Mouse (Mus musculus) neural tube, embryonic 10.5 days (tissue): Measurements from ENCODE around the gene Ano6.

Experiments
- DNase-seq: peaks from one replicate; pipeline ENCODE4 v3.0.0-alpha.2; 2017; ENCODE audit warnings: low spot score; ENCODE audit errors: extremely low spot score

Ano6 gene

DNA sequence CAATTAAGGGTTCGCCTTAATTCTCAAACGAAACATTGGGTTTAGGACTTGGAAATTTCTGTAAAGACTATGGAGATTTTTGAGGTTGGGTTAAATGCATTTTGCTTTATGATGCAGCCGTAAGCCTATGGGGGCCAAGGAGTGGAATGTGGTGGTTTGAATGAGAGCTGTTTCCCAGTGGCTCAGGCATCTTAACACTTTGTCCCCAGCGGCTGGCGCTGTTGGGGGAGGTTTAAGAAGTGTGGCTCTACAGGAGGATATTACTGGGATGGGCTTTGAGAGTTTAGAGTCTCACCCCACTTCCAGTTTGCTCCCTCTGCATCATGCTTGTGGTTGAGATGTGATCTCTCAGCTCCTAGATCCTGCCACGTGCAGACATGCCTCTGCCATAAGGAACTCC lies 131.9 kb downstream of the Ano6 start:
- no peak for DNase-seq

DNA sequence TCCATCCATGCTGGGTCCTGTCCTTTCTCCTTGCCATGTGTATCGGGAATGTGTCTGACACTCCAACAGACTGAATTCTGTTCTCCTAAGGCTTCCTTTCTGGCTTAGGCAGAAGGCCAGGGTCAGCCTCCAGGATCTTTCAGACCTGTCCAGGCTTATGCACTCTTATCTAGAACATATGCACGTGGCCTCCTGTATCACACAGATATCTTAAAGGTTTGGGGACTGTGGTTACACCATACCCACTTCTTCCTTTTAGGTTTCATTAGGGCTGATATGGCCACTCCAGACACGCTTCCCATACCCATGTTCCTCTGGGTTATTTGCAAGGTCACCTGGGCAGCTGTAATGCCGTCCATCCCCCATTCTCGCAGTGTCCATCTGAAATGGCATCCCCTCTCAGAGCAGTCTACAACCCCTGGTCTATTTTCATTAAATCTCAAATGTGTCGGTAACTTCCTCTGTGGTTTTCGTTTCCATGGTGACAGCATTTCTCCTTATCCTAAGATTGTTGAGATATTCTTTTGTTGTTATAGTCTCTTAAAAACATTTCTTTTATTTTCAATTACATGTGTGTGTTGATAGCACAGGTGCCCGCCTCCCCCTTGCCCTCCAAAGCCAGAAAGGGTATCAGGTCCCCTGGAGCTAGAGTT lies 134.8 kb downstream of the Ano6 start:
- DNase-seq: no peak

DNA sequence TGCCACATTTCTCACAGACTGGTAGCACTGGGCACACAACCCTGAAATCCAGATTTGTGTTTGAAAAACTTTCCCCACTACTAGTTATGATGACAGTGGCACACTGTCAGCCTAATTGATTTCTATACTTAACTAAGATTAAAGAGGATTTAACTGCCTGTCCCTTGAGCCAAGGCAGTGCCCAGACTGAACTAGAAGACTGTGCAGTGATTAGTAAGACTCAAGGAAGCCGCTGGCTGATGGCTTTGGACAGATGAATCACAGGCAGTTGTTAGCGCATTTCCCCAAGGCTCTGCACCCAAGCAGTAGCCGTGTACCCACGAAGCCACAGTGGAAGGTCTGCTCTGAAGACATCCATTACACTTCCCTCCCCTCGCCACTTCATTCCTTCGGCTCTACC lies 138.4 kb downstream of the Ano6 start:
- DNase-seq: no peak

DNA sequence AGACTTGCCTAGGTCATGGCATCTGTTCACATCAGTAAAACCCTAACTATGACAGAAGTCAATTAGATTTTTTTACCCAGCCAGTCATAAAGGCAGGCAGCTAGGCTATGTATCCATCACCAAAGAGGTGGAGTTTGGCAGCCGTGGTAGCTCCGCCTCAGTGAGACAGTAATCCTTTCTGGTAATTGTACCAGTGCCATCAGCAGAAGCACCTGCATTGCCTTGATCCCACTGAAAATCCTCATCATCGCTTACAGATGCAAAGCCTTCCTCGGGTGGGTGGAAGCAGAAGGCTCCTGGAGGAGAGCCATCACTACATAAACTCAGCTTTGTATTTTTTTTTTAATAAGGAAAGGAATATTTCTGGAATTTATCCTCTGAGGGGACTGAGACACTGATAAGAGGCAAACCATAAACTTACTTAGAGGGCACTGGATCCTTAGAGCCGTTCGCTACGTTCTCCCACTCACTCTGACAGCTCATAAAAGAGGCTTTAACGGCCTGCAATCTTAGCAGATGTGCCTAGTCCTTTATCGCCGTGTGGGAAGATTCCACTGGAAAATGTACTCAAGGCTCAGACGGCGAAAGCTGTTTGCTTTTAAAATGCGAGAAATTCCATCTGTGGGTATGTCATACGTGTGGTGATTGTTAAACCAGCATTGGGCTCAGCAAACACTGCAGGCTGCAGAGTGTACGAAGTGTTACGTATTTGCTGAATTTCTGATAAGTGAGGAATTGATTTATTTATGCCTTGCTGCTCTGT lies 140.6 kb downstream of the Ano6 start:
- DNase-seq: no peak

DNA sequence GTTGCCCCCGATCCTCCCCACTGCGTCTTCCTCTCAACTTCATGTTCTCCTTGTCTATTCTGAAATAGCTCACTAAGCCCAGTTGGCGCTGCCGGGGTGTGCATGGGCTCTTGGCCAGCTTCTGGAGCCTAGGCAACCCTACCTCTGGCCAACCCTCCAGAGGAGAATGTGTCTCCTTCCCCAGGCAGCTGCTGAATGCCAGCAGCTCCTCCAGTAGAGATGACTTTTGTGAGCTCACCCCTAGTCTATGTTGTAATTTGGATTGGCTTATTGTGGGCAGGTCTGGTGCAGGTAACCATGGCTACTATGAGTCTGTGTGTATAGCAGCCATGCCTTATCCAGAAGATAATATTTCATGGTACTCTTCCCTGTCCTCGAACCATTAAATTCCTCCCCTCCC lies 141.7 kb downstream of the Ano6 start:
- DNase-seq: no peak

DNA sequence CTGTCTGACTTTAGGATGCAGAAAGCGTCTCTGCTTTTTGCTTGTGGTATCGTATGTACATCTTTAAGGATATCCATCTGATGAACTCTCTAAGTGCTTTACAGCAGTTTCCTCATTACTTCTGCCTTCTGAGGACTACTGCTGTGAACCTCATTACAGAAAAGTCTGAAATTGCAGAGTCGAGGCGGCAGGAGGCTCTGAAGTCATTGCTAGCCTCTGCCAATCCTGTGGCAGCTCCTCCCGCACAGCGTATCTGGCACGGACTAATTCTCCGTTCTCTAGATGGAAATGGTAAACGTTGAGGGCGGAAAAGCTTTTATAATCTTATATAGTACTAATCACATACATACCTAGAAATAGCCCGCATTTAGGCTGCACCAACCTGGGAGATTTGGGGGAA lies 144.5 kb downstream of the Ano6 start:
- no peak for DNase-seq

DNA sequence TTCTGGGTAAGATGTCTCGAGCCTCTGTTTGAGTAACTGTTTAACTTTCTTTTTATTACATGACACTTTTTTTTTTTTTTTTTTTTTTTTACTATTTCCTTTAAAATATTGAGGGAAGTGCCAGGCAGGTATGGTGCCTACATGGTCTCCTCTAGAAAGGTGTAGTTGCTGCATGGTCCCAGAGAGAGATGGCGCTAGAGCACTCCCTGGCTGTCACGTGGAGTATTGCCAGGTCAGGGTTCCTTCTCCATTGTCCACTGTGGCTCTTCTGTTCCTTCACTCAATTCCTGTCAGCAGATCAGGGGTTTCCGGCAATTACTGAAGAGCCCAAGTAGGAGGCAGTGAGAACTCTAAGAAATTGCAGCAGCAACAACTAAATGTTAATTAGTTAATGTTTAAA lies 152.8 kb downstream of the Ano6 start:
- DNase-seq: no peak

DNA sequence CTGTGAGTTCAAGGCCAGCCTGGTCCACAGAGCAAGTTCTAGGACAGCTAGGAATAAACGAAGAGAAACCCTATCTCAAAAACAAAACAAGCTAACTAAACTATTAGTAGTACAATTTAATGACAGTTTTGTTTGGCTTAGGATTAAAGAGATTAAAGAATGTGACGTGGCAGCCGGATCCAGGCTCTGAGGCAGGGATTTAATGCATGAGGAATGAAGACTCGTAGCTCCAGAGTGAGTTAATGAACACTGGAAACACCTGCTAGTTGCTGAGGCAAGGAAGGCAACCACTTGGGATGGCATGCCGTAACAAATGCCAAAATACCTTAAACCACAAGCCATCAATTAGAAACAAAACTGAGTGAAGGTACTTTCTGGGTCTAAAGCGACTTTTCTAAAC lies 153.7 kb downstream of the Ano6 start:
- DNase-seq: no peak

DNA sequence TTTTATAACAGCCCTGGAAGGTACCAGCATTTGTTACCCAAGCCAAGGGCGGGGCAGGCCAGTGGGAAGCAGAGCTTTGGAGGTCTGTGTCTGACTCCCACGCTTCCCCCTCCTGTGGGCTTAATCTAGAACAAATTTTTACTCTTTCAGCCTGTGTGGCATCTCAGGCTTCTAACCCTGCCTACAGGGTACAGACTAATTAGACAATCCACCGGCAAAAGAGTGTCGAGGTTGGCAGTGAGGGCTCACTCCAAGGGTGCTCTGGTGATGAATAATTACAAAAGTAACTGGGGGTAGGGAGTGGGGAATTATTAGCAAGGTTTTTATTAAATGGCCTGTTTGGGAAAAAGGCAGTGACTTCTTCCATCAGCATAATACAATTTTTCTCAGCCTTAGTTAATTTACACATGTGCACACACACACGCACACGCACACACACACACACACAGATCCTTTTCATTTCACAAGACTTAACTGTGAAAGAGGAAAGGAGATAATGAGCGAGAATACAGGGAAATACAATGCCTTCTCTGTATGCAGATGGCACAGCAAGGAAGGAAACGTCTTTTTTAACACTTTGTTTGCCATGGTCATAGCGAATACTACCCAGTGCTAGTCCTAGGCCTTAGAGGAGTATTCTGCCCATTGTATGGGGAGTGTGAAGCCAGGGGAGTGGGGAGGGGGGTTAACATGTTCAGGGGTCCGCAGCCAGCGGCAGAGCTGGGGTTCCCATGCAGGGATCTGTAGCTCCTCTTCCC lies 155.5 kb downstream of the Ano6 start:
- no peak for DNase-seq

DNA sequence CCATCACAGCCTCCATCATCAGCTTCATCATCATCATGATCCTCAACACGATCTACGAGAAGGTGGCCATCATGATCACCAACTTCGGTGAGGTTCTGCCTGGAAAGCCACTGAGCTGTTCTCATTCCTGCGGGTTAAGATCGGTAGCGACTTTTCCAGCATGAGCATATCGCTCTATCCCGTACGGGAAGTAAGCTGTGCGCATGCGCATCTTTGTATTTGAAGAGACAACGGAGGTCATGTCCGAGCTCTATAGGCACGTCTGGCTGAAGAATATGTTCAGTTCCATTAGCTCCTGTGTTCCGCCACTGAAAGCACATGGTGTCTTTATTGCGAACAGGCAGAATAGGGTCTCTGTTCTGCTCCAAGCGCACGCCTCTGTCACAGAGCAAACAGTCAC lies 157.8 kb downstream of the Ano6 start:
- no peak for DNase-seq

DNA sequence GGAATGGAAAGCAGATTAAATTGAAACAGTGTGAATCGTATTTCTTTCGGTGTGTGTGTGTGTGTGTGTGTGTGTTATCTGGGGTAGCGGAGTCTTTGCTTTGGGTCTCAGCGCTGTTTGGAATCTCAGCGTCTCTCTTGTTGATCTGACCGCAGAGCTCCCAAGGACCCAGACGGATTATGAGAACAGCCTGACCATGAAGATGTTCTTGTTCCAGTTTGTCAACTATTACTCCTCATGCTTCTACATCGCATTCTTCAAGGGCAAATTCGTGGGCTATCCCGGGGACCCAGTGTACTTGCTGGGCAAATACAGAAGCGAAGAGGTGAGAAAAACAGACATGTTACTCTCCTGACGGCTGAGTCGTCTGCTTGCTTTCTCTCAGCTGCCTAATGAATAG lies 158.7 kb downstream of the Ano6 start:
- DNase-seq: no peak

DNA sequence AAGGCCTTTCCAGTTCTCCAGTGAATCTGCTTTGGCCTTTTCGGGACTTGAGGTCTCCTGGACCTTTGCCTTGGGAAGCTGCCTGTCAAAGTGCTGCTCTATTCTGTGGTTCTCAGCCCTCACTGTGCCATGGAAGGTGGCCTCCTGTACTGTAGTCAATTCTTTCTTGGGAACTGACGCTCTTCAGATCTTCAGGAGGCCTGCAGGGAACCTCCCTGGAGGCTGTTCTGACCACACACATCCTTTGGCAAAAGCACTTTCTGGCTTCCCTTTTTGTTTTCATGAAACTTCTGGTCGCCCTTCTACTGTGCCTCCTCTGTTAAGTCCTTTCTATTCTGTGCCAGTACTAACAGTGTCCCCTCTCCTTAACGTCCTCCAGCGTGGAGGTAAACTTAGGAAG lies 160.9 kb downstream of the Ano6 start:
- no peak for DNase-seq

DNA sequence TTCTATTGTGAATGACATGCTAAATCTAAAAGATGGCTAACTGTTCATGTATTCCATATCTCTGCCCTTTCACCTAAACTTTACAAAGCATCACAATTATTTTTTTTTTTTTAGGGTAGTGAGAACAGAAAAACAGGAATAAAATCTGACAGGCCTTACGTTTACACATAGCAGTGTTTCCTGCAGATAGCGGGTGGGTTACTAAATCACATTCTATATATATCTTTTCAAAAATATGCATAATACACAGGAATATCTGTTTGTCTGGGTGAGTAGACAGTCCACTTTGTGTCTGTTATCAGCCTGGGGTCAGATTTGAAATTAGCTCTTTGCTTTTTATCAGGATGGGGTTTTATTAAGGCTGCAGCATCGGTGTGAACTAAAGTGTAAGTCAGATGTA lies 166.0 kb downstream of the Ano6 start:
- DNase-seq: no peak

DNA sequence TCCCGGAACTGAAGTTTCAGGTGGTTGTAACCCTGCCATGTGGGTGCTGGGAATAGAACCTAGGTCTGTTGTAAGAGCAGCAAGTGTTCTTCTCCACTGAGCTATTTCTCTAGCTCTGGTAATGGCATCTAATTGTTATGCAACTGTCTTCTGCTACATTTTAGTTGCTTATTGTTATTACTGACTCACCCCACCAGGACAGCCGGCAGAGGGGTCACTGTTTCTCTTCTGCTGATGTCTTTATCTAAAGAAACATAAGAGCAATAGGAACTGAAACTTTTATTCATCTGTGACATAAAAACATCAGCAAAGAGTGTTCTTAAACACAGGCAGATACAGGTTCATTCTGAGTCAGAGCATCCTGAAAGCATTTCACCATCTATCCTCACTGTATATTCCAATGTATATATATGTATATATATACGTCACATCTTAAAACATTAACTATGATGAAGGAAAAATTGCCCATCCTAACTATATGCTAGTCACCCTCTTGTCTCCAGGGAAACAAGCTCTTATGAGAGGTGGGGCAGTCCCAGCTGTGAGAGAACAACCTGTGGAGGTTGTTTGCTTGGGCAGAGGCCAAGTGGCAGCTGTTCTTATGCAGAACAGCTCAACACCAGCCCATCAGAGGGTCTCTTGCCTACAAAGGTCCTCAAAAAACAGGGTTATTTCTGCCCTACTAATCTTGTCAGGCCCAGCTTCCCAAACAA lies 171.9 kb downstream of the Ano6 start:
- no peak for DNase-seq

DNA sequence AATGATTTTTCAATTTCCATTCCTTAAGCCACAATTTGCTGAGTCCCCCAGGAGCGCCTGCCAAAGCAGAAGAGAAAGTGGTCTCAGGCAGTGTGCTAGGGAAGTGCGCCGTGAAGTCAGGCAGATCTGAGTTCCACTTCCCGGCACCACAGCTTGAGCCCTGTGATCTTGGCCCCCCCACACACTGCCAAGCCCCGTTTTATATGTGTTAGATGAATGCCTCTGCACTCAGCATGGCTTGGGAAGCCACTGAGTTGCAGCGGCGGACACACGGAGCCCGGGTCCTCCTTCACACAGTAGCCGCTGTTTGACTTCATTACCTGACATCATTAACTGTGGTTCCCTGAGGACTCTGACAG lies 172.5 kb downstream of the Ano6 start:
- DNase-seq: no peak

DNA sequence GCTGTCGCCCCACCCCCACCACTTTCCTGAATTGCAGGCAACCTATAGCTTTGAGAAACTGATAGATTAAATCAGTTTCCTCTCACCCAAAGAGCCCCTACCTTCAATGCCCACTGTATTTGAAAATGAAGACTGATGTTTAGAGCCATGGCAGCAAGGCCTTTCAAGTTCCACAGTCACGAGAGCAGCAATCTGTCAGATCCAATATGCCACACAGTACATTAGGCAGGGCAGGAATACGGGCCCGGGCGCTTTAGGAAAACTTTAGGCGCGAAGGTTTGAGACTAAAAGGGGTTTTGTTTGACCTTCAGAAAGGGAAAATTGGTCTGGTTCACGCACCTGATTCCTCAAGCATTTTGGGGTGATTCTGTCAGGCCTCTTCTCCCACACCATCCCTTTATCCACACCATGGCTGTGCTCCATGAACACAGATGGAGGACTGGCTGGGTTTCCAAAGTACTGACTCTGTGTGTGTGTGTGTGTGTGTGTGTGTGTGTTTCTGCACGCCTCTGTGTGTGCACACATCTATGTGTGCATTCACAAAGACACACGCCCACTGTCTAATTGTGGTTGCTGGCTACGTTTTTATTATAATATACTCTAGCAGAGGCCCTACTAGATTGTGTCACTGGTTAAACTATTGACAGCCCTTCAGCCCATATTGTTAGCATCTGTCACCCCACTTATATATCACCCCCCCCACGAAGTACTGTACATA lies 173.0 kb downstream of the Ano6 start:
- no peak for DNase-seq

DNA sequence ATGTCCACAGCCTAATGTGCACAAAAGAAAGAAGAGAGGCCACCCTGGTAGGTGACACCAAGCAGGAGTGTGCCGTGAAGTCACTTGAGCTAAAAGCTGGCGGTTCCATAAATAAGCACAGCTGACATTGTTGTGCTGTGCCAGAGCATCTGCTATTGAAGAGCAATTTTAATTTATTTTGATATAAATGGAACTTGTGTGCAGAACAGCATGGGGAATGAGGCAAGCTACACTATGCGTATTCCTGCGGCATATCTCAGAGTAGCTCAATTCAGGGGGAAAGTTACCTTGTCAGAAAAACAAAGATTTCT lies 173.6 kb downstream of the Ano6 start:
- DNase-seq: no peak

DNA sequence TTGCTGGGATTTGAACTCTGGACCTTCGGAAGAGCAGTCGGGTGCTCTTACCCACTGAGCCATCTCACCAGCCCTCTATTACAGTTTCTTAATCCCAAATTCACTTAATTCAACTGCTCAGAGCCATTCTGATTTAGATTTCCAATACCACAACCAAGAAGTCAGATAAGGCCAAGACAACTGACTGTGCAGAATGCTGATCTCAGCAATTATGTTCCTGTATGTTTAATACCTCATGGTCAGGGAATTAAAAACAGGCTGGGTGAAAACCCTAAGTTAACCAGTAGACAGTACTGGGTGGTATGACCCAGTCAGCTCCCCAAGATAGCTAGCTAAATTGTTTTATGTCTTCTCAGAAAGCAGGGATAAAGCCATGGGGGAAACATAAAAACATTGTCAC lies 176.3 kb downstream of the Ano6 start:
- no peak for DNase-seq

DNA sequence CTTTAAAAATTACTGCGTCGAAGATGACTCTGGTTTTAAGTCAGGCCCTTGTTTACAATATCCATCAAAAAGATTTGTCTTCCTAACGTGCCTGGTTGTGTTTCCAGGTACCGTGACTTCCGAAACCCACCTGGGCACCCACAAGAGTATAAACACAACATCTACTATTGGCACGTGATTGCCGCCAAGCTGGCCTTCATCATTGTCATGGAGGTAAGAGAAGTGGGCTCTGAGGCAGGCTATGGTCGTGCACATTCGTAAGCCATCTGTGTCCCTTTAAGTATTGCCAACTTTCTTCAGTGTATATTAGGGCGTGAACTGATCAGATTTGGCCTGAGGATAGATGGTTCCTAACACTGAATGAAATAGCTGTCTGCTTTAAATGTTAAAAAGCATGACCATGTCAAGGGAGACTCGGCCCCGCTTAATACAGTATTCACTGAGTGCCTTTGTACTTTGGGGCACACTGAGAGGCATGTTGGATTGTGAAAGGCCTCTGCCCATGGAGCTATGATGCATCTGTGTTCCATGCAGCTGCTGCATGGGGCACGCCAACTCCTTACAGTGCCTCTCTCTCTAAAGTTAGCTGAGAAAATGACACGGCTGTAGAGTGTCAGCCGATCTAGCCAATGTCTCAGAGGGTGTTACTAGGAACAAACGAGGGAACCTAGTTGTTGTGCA lies 177.0 kb downstream of the Ano6 start:
- DNase-seq: no peak

DNA sequence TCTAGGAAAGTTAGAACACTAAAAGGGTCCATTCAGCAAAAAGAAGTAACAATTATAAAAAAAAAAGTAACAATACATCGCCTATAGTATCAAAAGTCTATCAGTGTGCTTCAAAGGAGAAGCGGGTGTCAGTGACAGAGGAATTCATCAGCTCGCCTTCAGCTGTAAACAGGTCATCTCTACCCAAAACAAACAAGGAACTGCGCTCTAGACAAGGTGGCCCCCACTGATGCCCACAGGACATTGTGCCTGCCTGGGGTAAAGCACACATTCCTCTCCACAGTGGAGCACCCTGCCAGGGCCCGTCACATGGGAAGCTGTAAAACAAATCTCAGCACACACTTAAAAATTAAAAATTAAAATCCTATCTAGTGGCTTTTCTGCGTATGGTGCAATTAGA lies 179.0 kb downstream of the Ano6 start:
- DNase-seq: no peak

DNA sequence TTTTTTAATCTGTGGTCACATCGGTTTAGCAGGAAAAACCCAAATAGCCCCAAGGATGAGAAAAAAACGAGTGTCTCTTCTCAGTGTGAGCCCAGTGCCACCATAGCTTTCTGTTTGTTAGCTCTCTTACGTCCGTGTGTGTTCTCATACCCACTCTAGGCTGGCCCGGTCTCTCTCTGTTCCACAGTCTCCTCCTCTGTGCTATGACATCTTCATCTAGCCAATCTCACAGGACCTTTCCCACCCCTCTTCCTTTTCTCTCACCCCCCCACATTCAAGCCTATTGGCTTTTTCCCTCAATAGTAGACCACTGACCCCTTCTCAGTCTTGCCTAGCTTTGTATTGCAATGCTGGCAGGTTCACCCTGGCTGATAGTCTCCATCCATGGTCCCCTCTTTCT lies 179.5 kb downstream of the Ano6 start:
- DNase-seq: no peak
